Mouse (Mus musculus) cerebellum, adult 2 months (tissue): ENCODE results near the gene Ssu2.

Source experiments
- CTCF ChIP-seq: fragments of 200-500 bp; IDR thresholded peaks from 2 replicates; pipeline ENCODE4 v1.5.1; 2011; ENCODE audit warnings: low read depth, mild to moderate bottlenecking, control low read depth, low read length, moderate library complexity, borderline replicate concordance; ENCODE audit not compliant: insufficient read depth
- POLR2A ChIP-seq: fragments of 200-500 bp; IDR thresholded peaks from 2 replicates; pipeline ENCODE4 v1.6.1; 2011; ENCODE audit warnings: low read length, control low read depth, borderline replicate concordance; ENCODE audit not compliant: insufficient read depth

DNA sequence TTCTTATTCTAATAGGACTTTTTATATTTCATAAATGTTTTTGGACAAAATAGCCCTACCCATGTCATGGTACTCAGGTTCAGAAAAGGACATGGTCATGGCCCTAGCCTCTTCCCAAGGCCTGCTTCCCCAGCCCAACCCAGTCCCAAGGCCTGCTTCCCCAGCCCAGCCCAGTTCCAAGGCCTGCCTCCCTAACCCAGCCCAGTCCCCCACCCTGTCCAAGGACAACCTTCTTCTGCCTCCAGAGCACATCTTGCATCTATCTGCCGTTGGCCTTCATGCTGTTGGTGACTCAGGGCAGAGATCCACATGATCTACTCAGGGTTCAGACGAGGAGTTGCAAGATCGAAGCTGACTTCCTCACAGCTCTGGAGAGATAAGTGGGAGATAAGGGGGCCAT lies 9.5 kb upstream of the Ssu2 start:
- no peak for TF ChIP-seq CTCF
- TF ChIP-seq POLR2A = no peak
